ENCODE assay signal across 13 mouse cellular contexts in the genomic region with DNA sequence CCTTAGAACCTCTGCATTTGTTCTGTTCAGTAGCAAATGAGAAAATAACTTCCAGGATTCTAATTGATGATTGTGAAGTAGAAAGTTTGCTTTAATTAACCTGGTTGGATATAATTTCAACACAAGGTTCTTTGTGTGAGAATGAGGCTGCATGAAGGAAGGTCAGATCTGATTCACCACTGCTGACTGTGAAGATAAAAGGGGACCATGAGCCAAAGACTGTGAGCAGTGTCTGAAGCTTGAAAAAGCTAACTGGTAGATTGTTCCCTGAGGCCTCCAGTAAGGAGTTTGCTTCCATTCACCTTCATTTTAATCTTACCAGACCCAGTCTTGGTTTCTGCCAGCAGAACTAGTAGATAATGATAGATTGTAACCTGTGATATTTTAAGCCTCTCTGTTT.
DNase-seq lines count a peak whose midpoint lies in the region.
"Had no signal": no experiment of that assay in that cellular context is flagged by ENCODE, and none has a peak within 500 bp of the region (broad histone marks: within the 10 kb centered on the region; RNA-seq: fewer than 3 reads in every experiment).

No protein-coding gene starts in this region.

- DNase-seq in adrenal gland, adult (ENCODE audit: inconsistent age in 2 of 2, low spot score in 1 of 2): peak; percentile 10 to 72
- no peak for DNase-seq in adrenal gland, postnatal 25 days
- peak; percentile 8 for DNase-seq in adrenal gland, postnatal 10 days
- DNase-seq in adrenal gland, adult 8-10 months: no peak
- DNase-seq in Muller cell, postnatal 12 days (ENCODE audit: inconsistent ontology term): peak; percentile 66
- no peak for DNase-seq in urinary bladder, postnatal 4 days (ENCODE audit: low spot score in 2 of 2)
- DNase-seq: B cell, adult 2 months; cerebellum, adult 11-12 months; cerebellum, adult 2 months; cerebellum, adult 9-10 months; cerebellum, postnatal 10 days; cerebellum, postnatal 25 days; forebrain, postnatal 0 days had no signal

Comparison
In these comparisons a context has a peak if more than half of its experiments do, and no peak if none do; other contexts are left out.
1. DNase-seq: peak in adrenal gland, adult (2 of 2), adrenal gland, postnatal 10 days (single experiment) and Muller cell, postnatal 12 days (single experiment); none in adrenal gland, postnatal 25 days (single experiment), adrenal gland, adult 8-10 months (single experiment) and urinary bladder, postnatal 4 days (0 of 2).